Mouse (Mus musculus) layer of hippocampus, adult 11-12 months (tissue): ENCODE results near the gene Olfr1137.

Source experiments
- DNase-seq: peaks from one replicate; pipeline ENCODE4 v3.0.0; 2022; ENCODE audit warnings: low spot score

The Olfr1137 gene

DNA sequence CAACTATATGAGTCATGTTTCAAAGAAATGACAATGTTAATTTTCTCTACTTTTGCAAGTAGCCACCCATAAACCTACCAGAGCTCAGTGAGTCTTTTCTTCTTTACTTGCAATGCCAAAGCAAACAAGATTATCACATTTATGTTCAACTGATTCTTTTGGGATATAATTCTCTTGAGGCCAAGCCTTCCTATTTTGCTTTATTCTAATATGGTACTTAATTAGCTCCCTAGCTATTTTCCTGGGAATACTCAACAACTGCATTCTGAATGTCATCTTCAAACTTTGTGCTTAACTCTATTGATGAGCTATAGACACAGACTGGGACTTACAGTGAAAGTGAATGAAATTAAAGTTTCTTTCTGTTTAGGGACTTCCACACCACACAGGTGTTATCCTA, at the start of gene Olfr1137:
Olfr1137 (minus strand) TSS at position 101 of the 400 bp plus-strand sequence.
- DNase-seq: no peak

DNA sequence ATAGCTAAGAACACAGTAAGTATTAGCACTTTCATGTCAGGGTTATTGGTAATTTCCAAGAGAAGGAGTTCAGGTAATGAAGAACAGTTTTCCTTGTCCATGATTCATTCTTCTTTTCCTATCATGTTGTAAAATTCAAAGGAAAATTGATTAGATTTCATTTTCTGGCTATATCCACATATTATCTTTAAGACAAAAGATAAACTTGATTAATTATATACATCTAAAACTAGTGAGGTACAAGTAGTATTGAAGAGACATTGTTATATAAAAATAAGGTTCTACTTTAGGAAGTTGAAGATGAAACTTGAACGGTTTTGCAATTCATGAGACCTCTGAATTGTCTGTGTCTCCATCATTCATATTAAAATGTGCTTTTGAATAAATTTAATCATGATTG, 40.9 kb upstream of the Olfr1137 start, which contains the start of gene Olfr1141:
Olfr1141 (minus strand) TSS at position 101 of the 400 bp plus-strand sequence.
- no peak for DNase-seq

DNA sequence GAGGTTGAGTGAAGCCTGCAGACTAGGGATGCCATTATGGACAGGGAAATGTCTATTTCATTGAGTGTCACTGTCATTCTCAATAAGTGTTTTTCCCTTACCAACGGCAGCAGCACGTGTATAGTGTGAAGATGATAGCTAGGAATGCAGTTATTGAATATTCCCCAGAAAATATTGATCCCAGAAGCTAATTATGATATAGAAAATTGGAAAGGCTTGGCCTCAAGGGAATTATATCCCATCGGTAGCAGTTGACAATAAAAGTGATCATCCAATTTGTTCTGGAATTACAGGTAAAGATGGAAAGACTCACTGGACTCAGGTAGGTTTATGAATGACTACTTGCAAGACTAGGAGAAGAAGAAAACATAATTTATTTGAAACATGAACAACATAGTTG, 30.5 kb upstream of the Olfr1137 start, which contains the start of gene Olfr1140:
Olfr1140 (plus strand) TSS at position 301 of the 400 bp plus-strand sequence.
- no peak for DNase-seq

DNA sequence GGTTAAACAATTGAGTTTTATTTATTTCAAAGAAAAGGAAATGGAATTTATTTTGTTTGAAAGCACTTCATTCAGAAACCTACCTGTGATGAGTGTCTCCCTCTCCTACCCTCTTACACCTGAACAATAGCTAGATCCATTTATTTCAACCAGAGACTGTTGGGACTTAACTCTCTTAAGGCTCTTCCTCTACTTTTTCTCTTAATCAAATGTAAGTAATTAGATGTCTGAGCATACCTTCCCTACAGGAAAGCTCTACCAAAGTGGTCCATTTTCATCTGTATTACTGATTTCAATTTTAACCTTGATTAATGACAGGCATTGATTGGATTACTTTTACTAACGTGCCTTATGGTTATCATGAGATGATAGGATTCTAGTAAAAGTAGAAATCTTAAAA, 26.9 kb upstream of the Olfr1137 start, which contains the start of gene Olfr1138:
Olfr1138 (minus strand) TSS at position 101 of the 400 bp plus-strand sequence.
- no peak for DNase-seq

DNA sequence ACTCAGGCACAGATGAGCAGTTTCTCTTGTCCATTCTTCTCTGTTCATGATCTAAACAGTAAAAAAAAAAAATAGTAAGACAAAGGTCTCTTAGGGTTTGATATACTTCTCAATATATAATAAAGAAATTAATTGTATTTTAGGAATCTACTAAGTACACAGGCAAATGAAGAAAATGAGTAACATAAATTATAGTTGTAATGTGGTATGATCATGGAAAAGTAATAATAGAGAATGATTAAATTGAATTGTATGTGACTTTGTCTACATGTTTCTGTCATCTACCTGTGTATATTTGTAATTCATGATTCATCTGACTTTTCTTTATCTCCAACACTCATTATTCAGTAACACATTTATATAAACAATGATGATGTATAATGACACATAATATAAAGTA, 19.1 kb downstream of the Olfr1137 start, which contains the start of gene Olfr1136:
Olfr1136 (minus strand) TSS at position 101 of the 400 bp plus-strand sequence.
- no peak for DNase-seq

DNA sequence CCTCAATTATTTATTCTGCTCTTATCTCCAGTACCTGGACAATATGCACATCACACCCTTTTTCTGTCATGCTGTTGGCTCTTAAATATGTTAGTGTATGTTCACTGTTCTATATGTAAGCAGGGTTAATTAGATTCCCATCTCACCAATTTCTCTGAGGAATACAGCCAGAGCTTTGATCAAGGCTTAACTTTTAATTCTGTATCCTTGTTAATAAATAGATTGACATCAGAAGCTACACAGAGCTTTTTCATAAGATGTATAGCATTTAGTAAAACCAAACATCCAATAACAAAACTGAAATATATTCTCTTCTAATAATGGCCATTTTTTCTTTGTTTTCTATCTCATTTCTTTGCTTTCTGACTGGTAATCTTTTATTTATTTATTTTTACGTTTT, 39.4 kb downstream of the Olfr1137 start, which contains the start of gene Olfr1135:
Olfr1135 (minus strand) TSS at position 101 of the 400 bp plus-strand sequence.
- DNase-seq: no peak
